Mouse (Mus musculus): ENCODE data around the gene Sinhcaf. TPM values are rescaled to one million over a fixed set of nuclear protein-coding genes. Genes with fewer than 3 reads are reported as not detected.
A peak's percentile ranks its signal among the peaks of the same experiment; 100 is the strongest.
"Not testable (repeated sequence)": the region's sequence is repeated elsewhere in the genome, so short reads cannot be mapped to it uniquely, and the experiment has no call there.

Sinhcaf gene
- total RNA-seq, 1 experiment: 205 TPM

GRCm38 (mm10) chr6:148917672-148918071 is 28.6 kb downstream of the Sinhcaf start:
- Histone ChIP-seq H3K36me3 (ENCODE audit: control insufficient read depth, insufficient read depth, low read length, poor library complexity, severe bottlenecking) (peaks cover 4% of the 10 kb centered on the region), H3K4me3 (ENCODE audit: insufficient read depth in 1 of 2, low read depth in 1 of 2, low read length in 2 of 2, poor library complexity in 1 of 2, severe bottlenecking in 1 of 2) (no peak overlapping the region), H3K27ac (ENCODE audit: insufficient read depth, low read depth, low read length, poor library complexity, severe bottlenecking) (no peak overlapping the region), H3K9me3 (ENCODE audit: control insufficient read depth, insufficient read depth, low read depth, low read length) (no peaks in the 10 kb centered on the region), H3K9ac (ENCODE audit: insufficient read depth, low read depth, low read length, poor library complexity, severe bottlenecking) (no peak overlapping the region), H3K4me1 (ENCODE audit: control insufficient read depth in 2 of 2, insufficient read depth in 2 of 2, low read length in 2 of 2, poor library complexity in 1 of 2) (peaks cover 0 to 3% of the 10 kb centered on the region in 2 experiments; a peak in 1 of 4 replicates)
- no peak for TF ChIP-seq ZNF384 (IDR thresholded peaks at IDR 0.05; ENCODE audit: low read depth, low read length)
- TF ChIP-seq MAFK (IDR thresholded peaks at IDR 0.05; ENCODE audit: insufficient read depth, low read depth, low read length): no peak
- TF ChIP-seq CHD2 (IDR thresholded peaks at IDR 0.05; ENCODE audit: low read depth, low read length): no peak
- TF ChIP-seq ZC3H11A (IDR thresholded peaks at IDR 0.05; ENCODE audit: borderline replicate concordance, low read depth, low read length): no peak
- no peak for TF ChIP-seq HCFC1 (IDR thresholded peaks at IDR 0.05; ENCODE audit: borderline replicate concordance, insufficient read depth, low read length)
- in situ Hi-C loops (cut with MboI; ENCODE audit: low sequenced_read_pairs in 2 of 2, unreplicated experiment in 2 of 2): loop anchor here in 1 of 2 experiments (25.0 kb wide), 1 partner anchor 480 kb away; the partner anchor contains the start of gene Tmtc1
- DNase-seq (ENCODE audit: low read depth, low spot score): no peak

GRCm38 (mm10) chr6:148916817-148917216 is 29.4 kb downstream of the Sinhcaf start:
- H3K4me3 ChIP-seq (ENCODE audit: insufficient read depth in 1 of 2, low read depth in 1 of 2, low read length in 2 of 2, poor library complexity in 1 of 2, severe bottlenecking in 1 of 2): no peak overlapping the region
- H3K9ac ChIP-seq (ENCODE audit: insufficient read depth, low read depth, low read length, poor library complexity, severe bottlenecking): no peak overlapping the region
- H3K9me3 ChIP-seq (ENCODE audit: control insufficient read depth, insufficient read depth, low read depth, low read length): no peaks in the 10 kb centered on the region
- H3K27ac ChIP-seq (ENCODE audit: insufficient read depth, low read depth, low read length, poor library complexity, severe bottlenecking): no peak overlapping the region
- in situ Hi-C loops (cut with MboI; ENCODE audit: low sequenced_read_pairs in 2 of 2, unreplicated experiment in 2 of 2): loop anchor here in 1 of 2 experiments (25.0 kb wide), 1 partner anchor 480 kb away; the partner anchor contains the start of gene Tmtc1
- no peak for DNase-seq (ENCODE audit: low read depth, low spot score)
- TF ChIP-seq HCFC1 (IDR thresholded peaks at IDR 0.05; ENCODE audit: borderline replicate concordance, insufficient read depth, low read length) (no peak), ZC3H11A (IDR thresholded peaks at IDR 0.05; ENCODE audit: borderline replicate concordance, low read depth, low read length) (no peak), MAFK (IDR thresholded peaks at IDR 0.05; ENCODE audit: insufficient read depth, low read depth, low read length) (no peak), ZNF384 (IDR thresholded peaks at IDR 0.05; ENCODE audit: low read depth, low read length) (no peak), CHD2 (IDR thresholded peaks at IDR 0.05; ENCODE audit: low read depth, low read length) (no peak)
- peaks cover 0 to 3% of the 10 kb centered on the region in 2 experiments; a peak in 1 of 4 replicates for H3K4me1 ChIP-seq (ENCODE audit: control insufficient read depth in 2 of 2, insufficient read depth in 2 of 2, low read length in 2 of 2, poor library complexity in 1 of 2)
- H3K36me3 ChIP-seq (ENCODE audit: control insufficient read depth, insufficient read depth, low read length, poor library complexity, severe bottlenecking): peaks cover 4% of the 10 kb centered on the region

- in situ Hi-C loops (cut with MboI; ENCODE audit: low sequenced_read_pairs in 2 of 2, unreplicated experiment in 2 of 2): loop anchor here in 1 of 2 experiments (25.0 kb wide), 1 partner anchor 477 kb away; the partner anchor contains the start of gene Tmtc1
- no peak for DNase-seq (ENCODE audit: low read depth, low spot score)
- no peak overlapping the region for H3K27ac ChIP-seq (ENCODE audit: insufficient read depth, low read depth, low read length, poor library complexity, severe bottlenecking)
- 0 out of 4 replicates have a peak, but pooled peaks cover 0 to 3% of the 10 kb centered on the region in 2 experiments for H3K4me1 ChIP-seq (ENCODE audit: control insufficient read depth in 2 of 2, insufficient read depth in 2 of 2, low read length in 2 of 2, poor library complexity in 1 of 2)
- TF ChIP-seq HCFC1 (IDR thresholded peaks at IDR 0.05; ENCODE audit: borderline replicate concordance, insufficient read depth, low read length) (no peak), ZNF384 (IDR thresholded peaks at IDR 0.05; ENCODE audit: low read depth, low read length) (peak; percentile 83), ZC3H11A (IDR thresholded peaks at IDR 0.05; ENCODE audit: borderline replicate concordance, low read depth, low read length) (peak; percentile 64; the same call in 1 of the 2 replicates), MAFK (IDR thresholded peaks at IDR 0.05; ENCODE audit: insufficient read depth, low read depth, low read length) (no peak), CHD2 (IDR thresholded peaks at IDR 0.05; ENCODE audit: low read depth, low read length) (no peak)
- no peak overlapping the region for H3K4me3 ChIP-seq (ENCODE audit: insufficient read depth in 1 of 2, low read depth in 1 of 2, low read length in 2 of 2, poor library complexity in 1 of 2, severe bottlenecking in 1 of 2)
- no peak overlapping the region for H3K9ac ChIP-seq (ENCODE audit: insufficient read depth, low read depth, low read length, poor library complexity, severe bottlenecking)
- H3K36me3 ChIP-seq (ENCODE audit: control insufficient read depth, insufficient read depth, low read length, poor library complexity, severe bottlenecking): no peaks in the 10 kb centered on the region
- no peaks in the 10 kb centered on the region for H3K9me3 ChIP-seq (ENCODE audit: control insufficient read depth, insufficient read depth, low read depth, low read length)
Observed at GRCm38 (mm10) chr6:148913938-148914337, 32.3 kb downstream of the Sinhcaf start.

- in situ Hi-C loops (cut with MboI; ENCODE audit: low sequenced_read_pairs in 2 of 2, unreplicated experiment in 2 of 2): loop anchor here in 1 of 2 experiments (25.0 kb wide), 1 partner anchor 475 kb away; the partner anchor contains the start of gene Tmtc1
- not testable (repeated sequence) for H3K4me3 ChIP-seq (ENCODE audit: insufficient read depth in 1 of 2, low read depth in 1 of 2, low read length in 2 of 2, poor library complexity in 1 of 2, severe bottlenecking in 1 of 2); DNase-seq (ENCODE audit: low read depth, low spot score); H3K4me1 ChIP-seq (ENCODE audit: control insufficient read depth in 2 of 2, insufficient read depth in 2 of 2, low read length in 2 of 2, poor library complexity in 1 of 2); H3K27ac ChIP-seq (ENCODE audit: insufficient read depth, low read depth, low read length, poor library complexity, severe bottlenecking); H3K9me3 ChIP-seq (ENCODE audit: control insufficient read depth, insufficient read depth, low read depth, low read length); H3K36me3 ChIP-seq (ENCODE audit: control insufficient read depth, insufficient read depth, low read length, poor library complexity, severe bottlenecking); H3K9ac ChIP-seq (ENCODE audit: insufficient read depth, low read depth, low read length, poor library complexity, severe bottlenecking)
Observed at GRCm38 (mm10) chr6:148911906-148912305, 34.4 kb downstream of the Sinhcaf start.

GRCm38 (mm10) chr6:148906958-148907357 is 39.3 kb downstream of the Sinhcaf start:
- TF ChIP-seq ZNF384 (IDR thresholded peaks at IDR 0.05; ENCODE audit: low read depth, low read length) (no peak), MAFK (IDR thresholded peaks at IDR 0.05; ENCODE audit: insufficient read depth, low read depth, low read length) (no peak), HCFC1 (IDR thresholded peaks at IDR 0.05; ENCODE audit: borderline replicate concordance, insufficient read depth, low read length) (no peak), CHD2 (IDR thresholded peaks at IDR 0.05; ENCODE audit: low read depth, low read length) (no peak), ZC3H11A (IDR thresholded peaks at IDR 0.05; ENCODE audit: borderline replicate concordance, low read depth, low read length) (no peak)
- Histone ChIP-seq H3K9ac (ENCODE audit: insufficient read depth, low read depth, low read length, poor library complexity, severe bottlenecking) (no peak overlapping the region), H3K36me3 (ENCODE audit: control insufficient read depth, insufficient read depth, low read length, poor library complexity, severe bottlenecking) (no peaks in the 10 kb centered on the region), H3K27ac (ENCODE audit: insufficient read depth, low read depth, low read length, poor library complexity, severe bottlenecking) (no peak overlapping the region), H3K9me3 (ENCODE audit: control insufficient read depth, insufficient read depth, low read depth, low read length) (no peaks in the 10 kb centered on the region), H3K4me3 (ENCODE audit: insufficient read depth in 1 of 2, low read depth in 1 of 2, low read length in 2 of 2, poor library complexity in 1 of 2, severe bottlenecking in 1 of 2) (no peak overlapping the region), H3K4me1 (ENCODE audit: control insufficient read depth in 2 of 2, insufficient read depth in 2 of 2, low read length in 2 of 2, poor library complexity in 1 of 2) (no peaks in the 10 kb centered on the region)
- no peak for DNase-seq (ENCODE audit: low read depth, low spot score)
- in situ Hi-C loops (cut with MboI; ENCODE audit: low sequenced_read_pairs in 2 of 2, unreplicated experiment in 2 of 2): loop anchor here in 1 of 2 experiments (25.0 kb wide), 1 partner anchor 470 kb away; the partner anchor contains the start of gene Tmtc1
